Mouse (Mus musculus) ES-E14 (cell line): ENCODE data around the gene Vmn1r40.

Experiments
- CHD2 ChIP-seq: IDR thresholded peaks from 2 replicates; pipeline ENCODE4 v1.6.1; 2014; ENCODE audit warnings: mild to moderate bottlenecking, low read depth, low read length, inconsistent platforms
- HCFC1 ChIP-seq: IDR thresholded peaks from 2 replicates; pipeline ENCODE4 v1.6.1; 2012; ENCODE audit warnings: low read length, inconsistent platforms, borderline replicate concordance; ENCODE audit not compliant: insufficient read depth
- ZC3H11A ChIP-seq: IDR thresholded peaks from 2 replicates; pipeline ENCODE4 v1.6.1; 2012; ENCODE audit warnings: low read depth, mild to moderate bottlenecking, inconsistent platforms, low read length, borderline replicate concordance

GRCm38 (mm10) chr6:89687100-89687499, 20.2 kb upstream of the Vmn1r40 start:
- TF ChIP-seq CHD2 = no peak
- no peak for TF ChIP-seq ZC3H11A
- TF ChIP-seq HCFC1 = no peak
